Mouse (Mus musculus) spleen, postnatal 36 days (tissue): ENCODE measurements around the gene Slc25a29.
A peak's percentile ranks its signal among the peaks of the same experiment; 100 is the strongest.

Source experiments
- DNase-seq, 2 experiments: peaks; one replicate each; pipeline ENCODE4 v3.0.0; 2022; ENCODE audit warnings: low spot score in 2 of 2, mixed read lengths in 1 of 2

The Slc25a29 gene

DNA sequence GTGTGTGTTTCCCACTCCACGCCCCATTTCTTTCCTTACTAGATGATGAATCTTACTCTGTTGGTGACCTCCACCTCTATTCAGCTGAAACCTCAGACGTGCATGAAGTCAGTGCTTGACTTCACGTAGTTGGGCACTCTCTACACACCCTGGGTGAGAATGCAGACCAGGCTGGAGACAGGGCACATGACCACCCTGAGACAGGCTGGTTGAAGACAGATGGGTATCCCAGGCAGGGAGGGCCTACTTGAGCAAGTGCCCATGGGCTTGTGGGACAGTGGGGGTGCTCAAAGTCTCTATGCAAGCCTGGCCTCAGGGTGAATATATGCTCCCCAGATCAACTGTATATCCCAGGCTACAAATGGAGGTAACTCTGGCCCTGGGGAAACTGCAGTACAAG, 1.3 kb downstream of the Slc25a29 start:
- DNase-seq, result no peak

DNA sequence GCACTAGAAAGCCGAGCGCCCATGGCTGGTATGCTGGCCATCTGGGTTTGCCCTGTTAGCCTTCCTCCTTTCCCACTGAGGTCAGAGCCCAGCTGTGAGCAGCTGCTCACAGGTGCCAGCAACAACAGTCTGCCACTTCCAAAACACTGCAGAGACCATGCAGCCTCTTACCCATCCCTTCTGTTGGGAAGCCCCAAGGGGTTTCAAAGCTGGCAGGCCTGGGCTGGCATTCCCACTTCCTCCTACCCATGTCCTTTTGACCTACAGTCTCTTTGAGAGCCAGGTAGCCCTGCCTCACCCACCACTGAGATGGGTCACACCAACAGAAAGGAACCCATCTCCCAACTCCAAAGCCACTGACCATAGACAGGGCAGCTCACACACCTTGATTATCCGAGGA, 2.3 kb downstream of the Slc25a29 start:
- DNase-seq, result no peak

DNA sequence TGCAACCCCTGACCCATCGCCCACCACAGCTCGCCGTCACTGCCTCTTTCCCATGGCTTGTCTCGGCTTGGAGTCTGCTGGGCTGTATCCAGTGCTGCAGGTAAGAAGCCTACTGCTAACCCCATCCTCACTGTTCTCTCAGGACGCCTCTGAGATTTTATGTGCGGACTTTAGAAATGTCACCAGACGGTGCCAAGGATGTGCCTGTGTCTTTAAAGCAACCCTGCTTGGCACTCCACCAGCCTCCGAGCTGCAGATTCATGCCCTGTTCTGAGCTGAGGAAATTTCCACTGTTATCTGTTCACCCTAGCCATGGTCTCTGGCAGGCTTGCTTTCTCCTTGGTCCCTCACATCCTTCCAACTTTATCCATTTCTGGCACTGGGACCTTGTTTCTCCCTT, 2.8 kb downstream of the Slc25a29 start:
- no peak for DNase-seq

DNA sequence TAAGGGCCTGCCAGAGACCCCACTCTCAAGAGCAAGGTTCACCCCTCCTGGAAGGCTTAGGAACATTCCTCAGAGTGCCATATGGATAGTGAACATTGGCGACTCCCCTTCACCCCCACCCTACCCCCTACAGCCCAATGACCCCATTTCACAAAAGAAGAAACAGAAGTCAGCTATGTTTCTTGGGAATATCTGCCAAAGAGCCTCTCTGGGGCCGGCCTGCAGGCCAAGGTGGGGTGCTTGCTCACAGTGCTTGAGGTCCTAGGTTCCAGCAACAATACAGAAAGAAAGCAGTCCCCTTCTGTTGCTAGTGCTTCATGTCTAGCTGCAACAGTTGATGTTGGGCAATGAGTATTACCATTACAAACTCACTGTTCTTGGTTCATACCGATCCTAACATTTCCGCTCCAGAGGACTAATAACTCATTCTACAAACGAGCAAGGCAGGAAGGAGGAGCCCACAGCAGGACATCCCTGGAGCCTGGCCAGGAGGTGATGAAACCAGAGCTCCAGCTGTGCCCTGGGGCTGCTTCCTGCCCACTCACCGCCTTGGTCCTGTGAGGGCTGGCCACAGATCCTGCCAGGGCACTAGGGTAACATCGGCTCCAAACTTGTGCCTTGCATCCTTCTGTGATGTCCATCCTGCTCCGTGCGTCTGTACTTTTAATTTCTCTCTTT, 3.6 kb downstream of the Slc25a29 start:
- DNase-seq, result peak in 1 of 2 experiments; percentile 18

DNA sequence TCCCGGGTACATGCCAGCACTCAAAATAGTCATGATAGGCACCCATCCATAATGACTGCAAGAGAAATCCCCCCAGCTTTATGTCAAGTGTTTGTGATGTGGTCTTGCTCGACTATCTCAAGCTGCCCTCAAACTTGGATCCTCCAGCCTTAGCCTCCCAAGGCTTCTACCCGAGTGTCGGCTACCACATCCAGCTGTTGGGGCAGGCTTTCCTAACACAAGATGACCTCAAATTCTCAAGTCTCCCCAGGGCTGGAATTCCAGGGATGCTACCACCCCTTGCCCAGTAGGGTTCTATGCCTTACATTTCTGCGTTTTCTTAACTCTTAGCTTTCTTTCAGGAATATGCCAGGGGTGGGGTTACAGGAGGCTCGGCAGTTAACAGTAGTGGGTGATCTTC, 5.3 kb downstream of the Slc25a29 start:
- no peak for DNase-seq

DNA sequence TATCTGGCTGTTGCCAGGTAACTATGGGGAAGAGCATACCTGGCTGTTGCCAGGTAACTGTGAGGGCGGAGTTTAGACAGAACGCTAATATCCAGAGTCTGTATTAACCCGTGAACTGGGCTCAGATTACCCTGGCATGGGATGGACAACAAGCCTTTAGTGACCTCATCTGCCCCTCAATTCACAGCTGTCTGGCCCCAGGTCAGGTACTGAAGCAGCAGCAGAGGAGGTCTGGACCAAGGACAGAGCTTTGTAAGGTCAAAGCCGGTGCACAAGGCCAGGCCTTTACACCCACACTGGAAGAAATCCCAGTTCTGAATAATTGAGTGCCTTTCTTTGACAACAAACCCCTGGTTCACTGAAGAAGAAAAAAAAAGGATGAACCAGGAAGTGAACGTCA, 6.0 kb downstream of the Slc25a29 start:
- no peak for DNase-seq

DNA sequence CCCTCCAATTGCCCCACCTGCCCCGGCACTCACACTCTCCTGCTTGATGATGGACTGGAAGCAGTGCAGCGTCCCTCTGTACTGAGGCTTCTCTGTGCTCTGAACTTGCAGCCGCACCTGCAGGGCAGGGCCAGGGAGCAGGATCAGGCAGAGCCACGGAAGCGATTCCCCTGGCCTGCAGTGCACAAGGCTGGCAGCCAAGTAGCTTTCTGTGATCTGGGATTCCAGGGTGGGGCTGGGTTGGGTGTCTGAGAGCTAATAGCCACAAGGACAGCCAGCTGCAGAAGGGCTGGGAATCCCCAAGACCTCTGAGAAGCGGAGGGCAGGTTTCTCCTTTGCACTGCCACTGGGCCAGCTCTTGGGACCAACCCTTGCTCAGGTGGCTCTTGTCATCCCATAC, 8.0 kb downstream of the Slc25a29 start:
- DNase-seq, result no peak

DNA sequence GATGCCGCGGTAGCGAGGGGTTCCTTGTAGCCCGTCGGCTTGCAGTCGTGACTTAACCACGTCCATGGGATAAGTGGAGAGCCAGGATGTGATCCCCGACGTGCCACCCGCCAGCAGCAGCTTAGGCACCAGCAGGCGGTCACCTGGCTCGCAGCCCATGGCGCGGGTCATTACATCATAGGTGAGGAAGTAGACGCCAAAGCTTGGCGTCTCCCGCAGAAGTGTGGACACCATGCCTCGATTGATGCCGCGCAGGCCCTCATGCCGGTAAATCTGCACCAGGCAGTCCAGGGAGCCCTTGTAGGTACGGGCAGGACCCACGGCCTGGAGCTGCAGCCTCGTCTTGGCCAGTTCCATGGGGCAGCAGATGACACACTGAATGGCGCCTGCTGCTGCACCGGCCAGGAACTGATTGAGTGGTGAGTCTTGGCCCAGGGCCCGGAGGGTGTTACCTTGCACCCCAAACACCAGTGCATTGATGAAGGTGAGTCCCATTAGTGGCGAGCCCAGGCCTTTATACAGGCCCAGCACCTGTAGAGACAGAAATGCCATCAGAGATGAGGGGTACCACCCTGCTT, 8.6 kb downstream of the Slc25a29 start:
- DNase-seq, result no peak

DNA sequence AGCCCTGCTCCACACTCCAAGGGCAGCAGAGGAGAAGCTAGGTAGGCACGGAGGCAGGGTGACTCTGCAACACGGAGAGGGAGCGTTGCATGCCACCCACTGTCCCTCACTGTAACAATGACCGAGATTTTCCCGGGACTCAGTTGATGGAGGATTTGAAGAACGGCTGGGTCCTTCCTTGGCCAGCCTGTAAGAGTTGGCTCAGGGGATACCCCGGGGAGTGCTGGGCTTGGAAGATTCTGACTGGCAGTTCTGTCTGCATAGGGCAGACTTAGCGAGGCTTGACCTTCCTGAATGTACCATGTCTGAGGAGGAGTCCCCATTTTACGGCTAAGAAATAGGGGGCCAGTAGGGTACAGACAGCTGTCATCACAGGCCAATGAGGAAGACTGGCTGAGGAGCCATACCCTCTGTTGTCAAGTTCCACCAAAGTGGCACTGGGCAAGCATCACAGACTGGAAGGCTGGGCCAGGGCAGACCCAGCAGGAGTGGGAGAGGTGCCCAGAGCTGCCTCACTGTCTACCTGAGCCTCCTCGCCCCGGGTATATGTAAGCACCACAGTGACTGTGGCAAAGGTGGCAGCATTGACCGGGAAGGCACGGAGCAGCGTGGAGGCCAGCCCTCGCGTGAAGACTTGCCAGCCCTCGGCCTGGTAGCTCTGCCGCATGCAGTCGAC, 9.3 kb downstream of the Slc25a29 start:
- DNase-seq, result no peak

DNA sequence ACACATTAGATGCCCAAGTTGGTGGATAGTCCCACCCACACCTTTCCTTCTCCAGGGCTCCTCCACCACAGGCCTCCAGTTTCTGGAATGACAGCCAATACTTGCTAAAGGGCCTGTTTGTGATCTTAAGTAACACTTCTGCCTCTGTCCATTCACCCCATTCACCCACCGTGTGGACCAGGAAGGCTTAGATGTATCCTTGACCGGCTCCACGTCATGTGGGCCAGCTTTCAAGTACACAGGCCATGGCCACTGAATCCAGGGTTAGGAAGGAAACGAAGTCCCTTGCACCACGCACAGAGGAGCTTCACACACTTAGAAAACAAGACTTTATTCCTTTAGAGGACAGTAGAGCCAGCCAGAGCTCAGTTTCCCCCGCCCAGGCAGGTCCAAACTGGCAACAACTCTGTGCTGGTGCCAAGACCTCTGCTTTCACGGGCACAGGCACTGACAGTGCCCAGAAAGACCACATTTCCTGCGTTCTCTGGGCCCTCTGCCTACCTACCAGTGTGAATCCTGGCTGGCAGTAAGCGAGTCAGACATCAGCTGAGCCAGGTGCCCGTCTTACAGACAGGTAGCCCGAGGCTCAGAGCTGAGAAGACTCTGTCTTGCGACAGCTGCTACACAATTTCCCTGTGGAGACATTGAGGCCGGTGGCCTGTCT, 10.0 kb downstream of the Slc25a29 start:
- no peak for DNase-seq

DNA sequence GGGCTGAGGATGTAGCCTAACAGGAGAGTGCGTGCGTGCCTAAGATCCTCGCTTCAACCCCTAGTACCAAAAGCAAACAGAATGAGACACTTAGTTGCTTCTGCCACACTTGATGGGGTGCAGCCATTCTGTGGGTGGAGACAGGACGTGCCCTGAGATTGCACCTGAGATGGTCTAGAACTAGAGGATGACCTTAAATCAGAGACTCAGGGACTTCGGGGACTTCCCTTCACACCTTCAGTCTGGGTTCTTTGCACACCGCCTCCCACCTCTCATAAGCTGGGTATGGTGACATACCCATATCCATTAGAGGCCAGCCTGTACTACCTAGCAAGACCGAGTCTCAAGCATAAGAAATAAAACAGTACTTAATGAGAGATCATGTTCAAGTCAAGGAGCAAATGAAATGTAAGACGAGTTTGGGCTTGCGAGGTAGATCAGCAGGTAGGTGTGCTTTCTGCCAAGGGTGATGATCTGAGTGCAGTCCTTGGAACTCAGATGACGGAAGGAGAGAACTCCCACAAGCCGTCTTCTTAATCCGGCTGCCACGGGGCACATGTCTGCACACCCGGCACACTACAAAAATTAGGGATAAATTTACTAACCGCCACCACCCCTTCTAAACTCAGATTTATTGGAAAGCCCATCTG, 11.3 kb downstream of the Slc25a29 start:
- no peak for DNase-seq

DNA sequence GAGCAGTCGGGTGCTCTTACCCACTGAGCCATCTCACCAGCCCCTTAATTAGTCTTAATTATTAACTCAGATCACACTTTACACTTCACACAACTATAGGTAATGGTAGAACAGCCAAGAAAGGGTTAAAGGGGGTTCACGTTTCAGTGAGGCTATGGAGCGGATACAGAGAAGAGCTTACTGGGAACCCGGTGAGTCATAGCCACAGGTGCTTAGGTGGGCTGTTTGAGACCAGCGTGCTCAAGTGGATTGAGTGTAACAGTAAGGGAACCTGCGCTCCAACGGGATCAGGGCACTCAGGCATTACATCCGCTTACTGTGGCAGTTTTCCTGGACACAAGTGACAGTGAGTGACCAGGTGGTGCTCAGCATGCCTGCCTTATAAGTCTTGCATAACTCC, 12.6 kb downstream of the Slc25a29 start:
- no peak for DNase-seq

DNA sequence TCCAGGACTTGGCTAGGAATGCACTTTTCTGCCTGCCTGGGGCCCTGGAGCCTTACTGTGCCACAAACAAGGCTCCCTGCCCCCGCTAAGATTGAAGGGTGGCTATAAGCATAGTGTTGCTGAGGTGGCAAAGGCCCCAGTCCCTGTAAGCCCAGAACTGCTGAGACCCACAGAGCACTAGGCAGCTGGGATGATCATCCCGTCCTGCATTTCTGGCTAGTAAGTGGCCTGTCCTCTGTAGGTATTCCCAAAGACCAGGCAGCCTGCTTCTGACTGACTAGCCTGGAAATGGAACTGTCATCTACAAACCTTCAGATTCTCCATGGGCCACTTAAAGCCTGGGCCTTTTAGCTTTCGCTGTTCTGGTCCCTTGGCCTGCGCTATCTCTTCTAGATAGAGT, 15.2 kb downstream of the Slc25a29 start:
- no peak for DNase-seq

DNA sequence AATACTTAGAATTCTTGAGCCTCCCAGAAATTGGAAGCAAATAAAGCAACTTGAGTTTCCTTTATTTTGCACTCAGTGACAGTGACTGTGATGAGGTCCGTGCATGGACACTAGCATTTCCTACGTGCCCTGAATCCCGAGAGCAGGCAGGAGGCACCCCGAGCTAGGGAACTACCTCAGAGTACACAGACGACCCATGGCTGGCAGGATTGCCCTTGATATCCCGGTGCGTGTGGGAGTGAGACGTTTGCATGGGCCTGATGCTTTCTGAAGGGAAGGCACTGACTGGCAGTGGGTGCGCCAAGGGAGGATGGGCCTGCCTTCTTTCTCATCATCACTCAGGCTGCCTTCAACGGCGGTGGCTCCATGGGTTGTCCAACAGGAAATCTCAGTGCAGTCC, 19.1 kb downstream of the Slc25a29 start:
- no peak for DNase-seq

DNA sequence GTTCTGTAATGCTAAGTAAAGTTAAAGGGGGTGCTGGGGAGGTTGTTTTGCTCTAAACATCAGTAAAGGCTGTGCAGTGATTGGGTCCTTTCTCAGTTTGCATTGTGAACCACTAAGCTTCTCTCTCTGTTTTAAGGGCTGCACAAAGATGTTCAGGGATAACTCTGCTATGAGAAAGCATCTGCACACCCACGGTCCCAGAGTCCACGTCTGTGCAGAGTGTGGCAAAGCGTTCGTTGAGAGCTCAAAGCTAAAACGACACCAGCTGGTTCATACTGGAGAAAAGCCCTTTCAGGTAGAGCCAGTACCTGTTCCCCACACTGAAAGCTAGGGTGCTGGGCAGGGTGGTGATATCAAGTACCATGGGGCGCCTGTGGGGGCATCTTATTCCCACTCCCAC, 21.2 kb downstream of the Slc25a29 start:
- DNase-seq, result no peak

DNA sequence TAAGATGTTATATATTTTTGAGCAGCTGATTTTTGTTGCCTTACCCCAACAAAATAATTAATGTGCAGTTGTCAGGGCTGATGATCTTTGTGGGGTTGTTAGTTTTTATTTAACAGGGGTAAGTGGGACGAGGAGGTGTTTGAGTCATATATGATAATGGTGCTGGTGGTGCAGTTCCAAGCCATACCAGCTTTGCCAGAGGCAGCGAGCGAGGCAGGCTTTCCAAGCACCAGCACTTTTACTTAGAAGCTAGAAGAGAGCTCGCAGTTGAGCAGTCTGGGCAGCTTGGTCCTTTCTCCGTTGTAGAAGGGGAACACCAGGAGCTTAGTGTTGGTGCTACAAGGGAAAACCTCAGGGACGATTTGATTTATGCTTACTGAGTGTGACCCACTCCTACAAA, 23.2 kb downstream of the Slc25a29 start:
- no peak for DNase-seq

DNA sequence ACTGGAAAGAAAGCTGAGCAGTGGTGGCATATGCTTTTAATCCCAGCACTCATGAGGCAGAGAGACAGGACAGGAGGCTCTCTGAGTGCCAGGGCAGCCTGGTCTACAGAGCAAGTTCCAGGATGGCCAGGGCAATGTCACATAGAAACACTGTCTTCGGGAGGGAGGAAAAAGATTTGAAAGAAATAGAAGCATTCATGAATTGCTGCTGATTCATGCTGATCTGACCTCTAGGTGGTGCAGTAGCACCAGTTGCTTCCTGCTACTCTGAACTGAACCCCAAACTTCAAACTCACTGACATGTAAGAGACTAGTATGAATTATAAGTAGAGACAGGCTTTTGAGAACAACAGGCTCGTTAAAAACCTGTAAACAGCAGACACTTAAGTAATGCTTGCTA, 24.6 kb downstream of the Slc25a29 start:
- DNase-seq, result peak; percentile 26 to 37

DNA sequence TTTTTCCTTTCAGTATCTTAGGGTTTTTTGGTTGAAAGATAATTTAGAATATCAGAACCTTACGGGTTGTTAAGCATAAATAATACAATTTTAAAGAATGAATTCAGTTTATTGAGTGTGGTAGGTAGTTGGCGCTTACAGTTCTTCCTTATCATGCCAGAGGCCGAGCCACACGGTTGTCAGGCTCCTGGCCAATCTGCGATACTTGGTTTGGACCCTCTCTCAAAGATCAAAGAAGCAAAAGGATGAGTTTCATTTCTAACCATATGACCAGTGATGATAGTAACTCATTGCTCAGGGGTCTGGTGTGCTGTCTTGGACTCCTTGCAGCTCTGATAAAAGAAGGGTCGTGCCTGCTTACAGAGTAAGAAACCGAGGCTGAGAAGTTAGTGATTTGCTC, 25.4 kb downstream of the Slc25a29 start:
- DNase-seq, result no peak

DNA sequence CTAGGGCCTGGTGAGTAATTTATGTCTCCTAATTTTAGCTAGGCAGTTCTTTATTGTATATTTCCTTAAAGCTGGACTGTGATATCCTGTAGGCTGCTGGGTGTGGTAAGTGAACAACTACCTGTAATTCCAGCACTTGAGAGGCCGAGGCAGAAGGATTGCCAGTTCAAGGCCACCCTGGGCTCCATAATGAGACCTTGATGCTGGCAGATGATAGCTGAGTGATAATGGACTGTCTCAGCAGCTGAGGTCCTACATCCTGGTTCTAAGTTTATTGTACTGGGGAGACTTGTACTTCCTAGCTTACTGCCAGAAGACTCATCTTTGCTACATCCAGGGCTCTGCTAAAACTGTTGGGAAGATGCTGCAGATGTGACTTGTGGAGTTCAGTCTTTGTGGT, 25.9 kb downstream of the Slc25a29 start:
- no peak for DNase-seq

DNA sequence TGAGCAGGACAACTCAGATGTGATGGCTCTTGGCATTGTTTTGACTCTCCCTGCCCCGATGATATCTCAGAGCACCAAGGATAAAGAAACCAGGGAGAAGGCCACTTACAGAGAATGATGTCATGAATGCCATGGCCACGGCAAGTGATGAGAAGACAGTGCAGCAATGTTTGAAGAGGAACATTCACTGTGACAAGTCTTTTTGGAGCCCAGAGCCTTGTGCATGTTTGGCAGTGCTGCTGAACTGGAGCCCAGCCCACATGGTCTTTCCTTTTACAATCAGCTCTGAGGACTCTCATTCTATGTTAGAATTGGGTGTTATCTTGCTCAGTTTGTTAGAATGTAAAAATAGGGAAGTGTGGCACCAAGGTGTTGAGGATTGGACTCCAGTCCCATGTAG, 27.2 kb downstream of the Slc25a29 start:
- no peak for DNase-seq

DNA sequence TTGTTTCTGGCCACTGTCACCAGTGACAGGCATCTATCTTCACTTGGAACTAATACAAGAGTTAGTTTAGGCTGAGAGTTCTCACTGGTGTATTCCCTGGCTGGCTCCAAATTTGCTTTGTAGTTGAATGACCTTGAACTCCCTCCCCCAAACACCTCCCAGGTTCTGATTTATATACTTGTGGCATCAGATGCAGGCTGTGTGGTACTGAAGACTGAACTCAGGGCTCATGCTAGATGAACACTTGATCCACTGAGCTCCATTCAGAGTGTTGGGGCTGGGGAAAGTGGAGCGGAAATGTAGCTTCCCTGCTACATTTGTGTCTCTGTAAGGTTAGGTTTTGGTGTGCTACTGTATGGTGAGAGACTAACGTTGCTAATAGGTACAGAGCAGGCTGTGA, 31.3 kb downstream of the Slc25a29 start:
- no peak for DNase-seq

DNA sequence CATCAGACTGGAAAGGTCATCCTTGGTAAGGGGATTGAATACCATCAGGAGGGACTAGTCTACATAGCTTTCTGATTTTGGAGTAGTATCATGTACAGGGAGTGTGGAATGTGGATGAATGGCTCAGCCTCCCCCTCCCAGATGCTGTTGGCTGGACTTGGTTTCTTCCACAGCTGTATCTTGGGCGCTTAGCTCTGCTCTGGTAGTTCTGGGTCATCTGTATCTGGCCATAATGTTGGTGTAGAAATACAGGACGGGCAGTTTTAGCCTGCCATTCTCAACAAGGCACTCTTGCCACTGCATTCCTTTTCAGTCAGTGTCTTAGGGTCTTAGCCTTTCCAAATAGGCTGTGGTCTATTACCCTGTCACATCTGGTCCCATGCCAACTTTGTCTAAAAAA, 34.1 kb downstream of the Slc25a29 start:
- DNase-seq, result no peak
